Mouse (Mus musculus): ENCODE data around the gene Wnt8b. TPM values are rescaled to one million over a fixed set of nuclear protein-coding genes. Genes with fewer than 3 reads are reported as not detected.

The Wnt8b gene
- polyA plus RNA-seq (2014; fragmentation: Nextera tagmentation; extraction: Ambion mirVana) = 7.9 and 13.9 TPM in 2 replicates

DNA sequence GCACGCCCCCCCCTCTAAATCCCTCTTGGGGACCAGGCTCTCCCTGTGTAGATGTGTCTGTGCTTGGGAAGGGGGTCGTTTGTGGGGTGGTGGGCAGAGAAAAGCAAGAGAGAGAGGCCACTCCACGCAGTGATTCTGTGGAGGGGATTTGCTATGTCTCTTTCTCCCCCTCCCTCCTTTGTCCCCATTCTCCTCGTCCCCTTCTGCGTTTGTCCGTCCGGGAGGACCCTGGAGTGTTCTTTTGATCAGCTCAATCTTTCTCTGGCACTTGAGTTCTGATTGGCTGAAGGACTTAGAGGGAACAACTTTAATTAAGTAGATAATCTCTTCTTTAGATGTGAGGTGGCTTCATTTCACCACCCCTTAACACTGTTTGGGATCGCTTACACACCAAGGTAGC lies at the start of gene Wnt8b:
TSS of gene Wnt8b (plus strand) at position 345 of the 400 bp plus-strand sequence.
- DNase-seq (ENCODE audit: low spot score, missing footprints) = peak; percentile 85
- Histone ChIP-seq H3K4me3 (ENCODE audit: low read depth, low read length) (peak within 1 kb of the TSS; percentile 16), H3K4me1 (ENCODE audit: control insufficient read depth, insufficient read depth, low read length) (peaks cover 3% of the 10 kb centered on the region; the same call in 1 of the 2 replicates), H3K36me3 (ENCODE audit: control insufficient read depth, insufficient read depth, low read length) (no peaks in the 10 kb centered on the region), H3K9ac (ENCODE audit: low read length) (peak within 1 kb of the TSS; percentile 27), H3K4me2 (no peak within 1 kb of the TSS), H3K9me3 (ENCODE audit: control insufficient read depth, low read length) (no peaks in the 10 kb centered on the region), H3K27ac (ENCODE audit: low read depth, low read length) (no peak within 1 kb of the TSS), H3K27me3 (ENCODE audit: control insufficient read depth, insufficient read depth, low read length) (peaks cover 74% of the 10 kb centered on the region)
- WGBS = 10% methylated on average over 8 of the region's 8 CpGs
- no peak for ATAC-seq (ENCODE audit: low FRiP score)

DNA sequence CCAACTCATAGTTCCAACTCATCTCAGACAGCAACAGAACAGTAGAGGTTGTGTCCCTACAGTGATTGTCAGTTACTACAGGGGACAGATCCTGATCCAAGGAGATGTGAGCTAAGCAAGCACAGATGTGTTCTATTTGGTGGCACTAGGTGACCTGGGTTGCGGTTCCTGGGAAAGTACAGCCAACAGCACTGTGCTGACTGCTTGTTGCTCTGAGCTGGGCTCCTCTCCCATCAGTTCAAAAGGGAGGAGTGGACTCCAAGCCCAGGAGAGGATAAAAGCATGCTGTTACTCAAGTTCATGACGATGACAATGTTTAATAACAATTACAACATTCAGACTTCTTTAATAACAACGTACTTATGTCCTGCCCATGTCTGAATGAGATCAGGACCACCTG lies 47.5 kb upstream of the Wnt8b start:
- no peaks in the 10 kb centered on the region for H3K36me3 ChIP-seq (ENCODE audit: control insufficient read depth, insufficient read depth, low read length)
- H3K27ac ChIP-seq (ENCODE audit: low read depth, low read length) = no peak overlapping the region
- no peak overlapping the region for H3K4me2 ChIP-seq
- no peak for ATAC-seq (ENCODE audit: low FRiP score)
- H3K9ac ChIP-seq (ENCODE audit: low read length) = no peak overlapping the region
- 91% methylated on average over 3 of the region's 3 CpGs for WGBS
- H3K4me1 ChIP-seq (ENCODE audit: control insufficient read depth, insufficient read depth, low read length) = no peaks in the 10 kb centered on the region
- H3K27me3 ChIP-seq (ENCODE audit: control insufficient read depth, insufficient read depth, low read length) = no peaks in the 10 kb centered on the region
- no peaks in the 10 kb centered on the region for H3K9me3 ChIP-seq (ENCODE audit: control insufficient read depth, low read length)
- DNase-seq (ENCODE audit: low spot score, missing footprints) = no peak
- H3K4me3 ChIP-seq (ENCODE audit: low read depth, low read length) = no peak overlapping the region

DNA sequence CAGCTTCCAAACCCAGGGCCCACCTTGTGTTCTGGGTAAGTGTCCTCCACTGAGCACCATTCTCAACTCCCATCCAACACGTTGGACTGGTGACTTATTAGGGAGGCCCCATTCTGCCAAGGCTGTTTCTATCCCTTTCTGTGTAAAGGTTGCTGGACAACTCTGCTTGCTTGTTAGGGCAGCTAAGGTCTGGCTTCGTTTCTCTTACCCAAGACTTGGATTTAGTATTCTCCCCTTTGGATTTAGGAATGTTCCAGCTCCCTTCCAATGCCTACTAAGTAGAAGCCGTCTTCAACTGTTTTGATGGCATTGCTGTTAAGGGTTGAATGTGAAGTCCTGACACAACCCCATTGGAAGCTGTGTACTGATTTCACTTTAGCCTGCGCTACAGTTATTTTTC lies 45.3 kb upstream of the Wnt8b start:
- Histone ChIP-seq H3K4me2 (no peak overlapping the region), H3K9ac (ENCODE audit: low read length) (no peak overlapping the region), H3K36me3 (ENCODE audit: control insufficient read depth, insufficient read depth, low read length) (no peaks in the 10 kb centered on the region), H3K9me3 (ENCODE audit: control insufficient read depth, low read length) (no peaks in the 10 kb centered on the region), H3K27ac (ENCODE audit: low read depth, low read length) (no peak overlapping the region), H3K27me3 (ENCODE audit: control insufficient read depth, insufficient read depth, low read length) (no peaks in the 10 kb centered on the region), H3K4me3 (ENCODE audit: low read depth, low read length) (no peak overlapping the region), H3K4me1 (ENCODE audit: control insufficient read depth, insufficient read depth, low read length) (no peaks in the 10 kb centered on the region)
- DNase-seq (ENCODE audit: low spot score, missing footprints) = no peak
- no peak for ATAC-seq (ENCODE audit: low FRiP score)
- WGBS = 82% methylated on average over 4 of the region's 4 CpGs

DNA sequence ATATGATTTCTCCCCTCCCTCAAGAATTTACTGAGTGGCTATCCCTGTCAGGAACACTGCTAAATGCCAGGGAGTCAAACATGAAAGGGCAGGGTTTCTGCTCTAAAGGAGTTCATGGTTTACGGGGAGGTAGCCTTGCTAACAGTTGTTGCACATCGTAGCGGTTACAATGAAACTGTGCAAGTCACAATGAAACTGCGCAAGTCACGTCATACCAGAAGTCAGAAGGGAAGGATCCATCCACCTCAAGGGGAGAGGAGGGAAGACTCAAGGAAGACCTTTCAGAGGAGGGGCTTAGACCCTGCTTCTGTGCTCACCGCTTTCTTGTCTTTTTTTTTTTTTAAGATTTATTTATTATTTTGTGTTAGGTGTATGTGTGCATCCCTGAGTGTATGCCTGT lies 38.4 kb upstream of the Wnt8b start:
- no peak overlapping the region for H3K27ac ChIP-seq (ENCODE audit: low read depth, low read length)
- no peak for DNase-seq (ENCODE audit: low spot score, missing footprints)
- H3K4me2 ChIP-seq = no peak overlapping the region
- no peaks in the 10 kb centered on the region for H3K4me1 ChIP-seq (ENCODE audit: control insufficient read depth, insufficient read depth, low read length)
- WGBS = 91% methylated on average over 6 of the region's 6 CpGs
- no peaks in the 10 kb centered on the region for H3K36me3 ChIP-seq (ENCODE audit: control insufficient read depth, insufficient read depth, low read length)
- no peak for ATAC-seq (ENCODE audit: low FRiP score)
- H3K4me3 ChIP-seq (ENCODE audit: low read depth, low read length) = no peak overlapping the region
- no peaks in the 10 kb centered on the region for H3K27me3 ChIP-seq (ENCODE audit: control insufficient read depth, insufficient read depth, low read length)
- H3K9ac ChIP-seq (ENCODE audit: low read length) = no peak overlapping the region
- no peaks in the 10 kb centered on the region for H3K9me3 ChIP-seq (ENCODE audit: control insufficient read depth, low read length)

DNA sequence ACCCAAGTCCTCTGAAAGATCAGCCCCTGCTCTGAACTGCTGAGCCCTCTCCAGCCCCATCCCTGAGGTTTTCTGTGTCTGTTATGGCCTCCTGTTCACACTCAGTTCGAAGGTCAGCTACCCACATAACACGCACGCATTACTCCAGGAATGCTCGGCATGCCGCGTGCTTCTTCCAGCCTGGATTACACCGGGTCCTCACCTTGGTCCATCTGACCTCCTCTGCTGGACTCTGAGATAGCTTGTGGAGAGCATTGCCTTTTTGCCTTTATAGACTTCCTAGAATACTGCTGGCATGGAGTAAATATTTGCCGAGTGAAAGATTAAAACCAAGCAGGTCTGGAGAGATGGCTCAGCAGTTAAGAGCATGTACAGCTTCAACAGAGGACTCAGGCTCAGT lies 37.9 kb upstream of the Wnt8b start:
- H3K36me3 ChIP-seq (ENCODE audit: control insufficient read depth, insufficient read depth, low read length) = no peaks in the 10 kb centered on the region
- 91% methylated on average over 8 of the region's 8 CpGs for WGBS

DNA sequence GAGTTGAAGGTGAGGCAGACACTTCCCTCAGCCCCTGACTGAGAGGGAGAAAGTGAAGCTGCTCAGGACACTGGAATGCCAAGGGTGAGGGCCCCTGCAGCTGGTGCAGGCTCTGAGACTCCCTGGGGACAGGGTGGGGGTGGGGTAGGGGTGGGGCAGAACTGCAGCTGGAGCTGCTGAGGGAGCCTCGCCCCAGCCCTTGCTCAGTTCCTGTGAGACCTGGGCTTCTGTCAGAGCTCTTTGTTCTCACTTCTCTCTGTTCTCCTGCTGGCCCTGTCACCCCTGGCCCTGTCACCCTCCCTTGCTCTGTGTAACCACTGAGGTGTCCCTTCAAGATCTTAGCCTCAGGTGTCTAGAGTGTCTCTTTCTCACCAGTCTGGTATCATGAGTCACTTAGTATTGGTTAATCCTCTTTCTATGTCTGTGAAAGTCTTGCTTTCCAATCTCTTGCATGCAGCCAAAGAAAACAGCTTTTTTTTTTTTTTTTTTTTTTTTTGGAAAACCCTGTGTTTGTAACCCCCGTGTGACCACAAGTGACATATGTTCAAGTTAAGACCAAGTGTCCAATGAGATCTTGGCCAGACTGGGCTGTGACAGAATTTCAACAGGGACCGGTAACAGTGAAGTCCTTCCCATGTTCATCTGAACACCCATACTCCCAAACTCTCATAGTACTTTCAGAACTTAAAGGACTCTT lies 35.8 kb upstream of the Wnt8b start:
- no peaks in the 10 kb centered on the region for H3K36me3 ChIP-seq (ENCODE audit: control insufficient read depth, insufficient read depth, low read length)
- H3K4me1 ChIP-seq (ENCODE audit: control insufficient read depth, insufficient read depth, low read length) = no peaks in the 10 kb centered on the region
- WGBS = 59% methylated on average over 3 of the region's 3 CpGs
- no peak overlapping the region for H3K4me2 ChIP-seq
- DNase-seq (ENCODE audit: low spot score, missing footprints) (no peak), ATAC-seq (ENCODE audit: low FRiP score) (no peak)
- no peak overlapping the region for H3K9ac ChIP-seq (ENCODE audit: low read length)
- no peak overlapping the region for H3K27ac ChIP-seq (ENCODE audit: low read depth, low read length)
- no peak overlapping the region for H3K4me3 ChIP-seq (ENCODE audit: low read depth, low read length)
- H3K27me3 ChIP-seq (ENCODE audit: control insufficient read depth, insufficient read depth, low read length) = no peaks in the 10 kb centered on the region
- no peaks in the 10 kb centered on the region for H3K9me3 ChIP-seq (ENCODE audit: control insufficient read depth, low read length)

More for the DNA sequence above, 37.9 kb upstream of the Wnt8b start:
- H3K4me3 ChIP-seq (ENCODE audit: low read depth, low read length) = no peak overlapping the region
- DNase-seq (ENCODE audit: low spot score, missing footprints) = no peak
- ATAC-seq (ENCODE audit: low FRiP score) = no peak
- H3K27ac ChIP-seq (ENCODE audit: low read depth, low read length) = no peak overlapping the region
- no peak overlapping the region for H3K9ac ChIP-seq (ENCODE audit: low read length)
- no peaks in the 10 kb centered on the region for H3K9me3 ChIP-seq (ENCODE audit: control insufficient read depth, low read length)
- H3K4me1 ChIP-seq (ENCODE audit: control insufficient read depth, insufficient read depth, low read length) = no peaks in the 10 kb centered on the region
- no peaks in the 10 kb centered on the region for H3K27me3 ChIP-seq (ENCODE audit: control insufficient read depth, insufficient read depth, low read length)
- H3K4me2 ChIP-seq = no peak overlapping the region

DNA sequence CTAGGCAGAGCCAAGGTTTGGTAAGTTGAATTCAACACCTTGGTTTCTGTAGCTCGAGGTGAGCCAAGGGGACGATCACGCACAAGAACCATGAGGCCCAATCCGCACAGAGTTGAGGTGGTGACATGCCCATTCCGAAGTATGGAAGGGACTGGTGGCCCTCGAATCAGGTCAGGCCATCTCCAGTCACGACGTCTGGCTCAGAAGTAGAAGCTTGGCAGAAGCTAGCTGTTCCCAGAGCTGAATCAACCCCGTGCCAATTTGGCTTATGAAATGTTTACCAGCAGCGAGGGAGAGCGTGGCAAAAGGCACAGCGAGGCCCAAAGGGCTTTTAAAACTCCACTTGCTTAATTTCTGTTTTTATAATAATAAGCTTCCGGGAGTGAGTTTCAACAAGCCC lies 34.6 kb upstream of the Wnt8b start:
- no peaks in the 10 kb centered on the region for H3K27me3 ChIP-seq (ENCODE audit: control insufficient read depth, insufficient read depth, low read length)
- no peak overlapping the region for H3K9ac ChIP-seq (ENCODE audit: low read length)
- WGBS = 92% methylated on average over 13 of the region's 13 CpGs
- DNase-seq (ENCODE audit: low spot score, missing footprints) = no peak
- H3K9me3 ChIP-seq (ENCODE audit: control insufficient read depth, low read length) = no peaks in the 10 kb centered on the region
- H3K4me2 ChIP-seq = no peak overlapping the region
- no peaks in the 10 kb centered on the region for H3K4me1 ChIP-seq (ENCODE audit: control insufficient read depth, insufficient read depth, low read length)
- H3K4me3 ChIP-seq (ENCODE audit: low read depth, low read length) = no peak overlapping the region
- no peaks in the 10 kb centered on the region for H3K36me3 ChIP-seq (ENCODE audit: control insufficient read depth, insufficient read depth, low read length)
- no peak for ATAC-seq (ENCODE audit: low FRiP score)
- H3K27ac ChIP-seq (ENCODE audit: low read depth, low read length) = no peak overlapping the region

DNA sequence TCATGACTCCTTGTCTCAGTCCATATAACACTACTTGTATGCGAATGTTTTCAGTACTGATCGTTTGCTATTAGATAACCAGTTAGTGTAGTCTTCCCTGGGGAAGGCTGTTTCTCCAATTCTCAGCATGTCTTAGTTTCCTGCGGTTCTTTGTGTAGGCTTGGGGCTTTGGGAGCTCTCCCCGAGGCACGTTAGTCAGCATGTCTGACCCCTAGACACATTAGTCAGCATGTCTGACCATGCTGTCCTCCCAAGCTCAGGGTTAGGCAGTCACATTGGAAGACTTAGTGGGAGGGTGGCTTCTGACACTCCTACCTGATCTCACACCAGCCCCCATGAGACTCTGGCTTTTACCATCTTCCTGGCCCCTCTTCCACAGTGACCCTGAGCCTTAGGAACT lies 32.8 kb upstream of the Wnt8b start:
- H3K4me3 ChIP-seq (ENCODE audit: low read depth, low read length) = no peak overlapping the region
- no peak overlapping the region for H3K9ac ChIP-seq (ENCODE audit: low read length)
- no peak overlapping the region for H3K27ac ChIP-seq (ENCODE audit: low read depth, low read length)
- no peaks in the 10 kb centered on the region for H3K9me3 ChIP-seq (ENCODE audit: control insufficient read depth, low read length)
- no peaks in the 10 kb centered on the region for H3K36me3 ChIP-seq (ENCODE audit: control insufficient read depth, insufficient read depth, low read length)
- H3K4me2 ChIP-seq = no peak overlapping the region
- DNase-seq (ENCODE audit: low spot score, missing footprints) = no peak
- WGBS = 84% methylated on average over 5 of the region's 5 CpGs
- H3K4me1 ChIP-seq (ENCODE audit: control insufficient read depth, insufficient read depth, low read length) = no peaks in the 10 kb centered on the region
- ATAC-seq (ENCODE audit: low FRiP score) = no peak
- H3K27me3 ChIP-seq (ENCODE audit: control insufficient read depth, insufficient read depth, low read length) = no peaks in the 10 kb centered on the region

DNA sequence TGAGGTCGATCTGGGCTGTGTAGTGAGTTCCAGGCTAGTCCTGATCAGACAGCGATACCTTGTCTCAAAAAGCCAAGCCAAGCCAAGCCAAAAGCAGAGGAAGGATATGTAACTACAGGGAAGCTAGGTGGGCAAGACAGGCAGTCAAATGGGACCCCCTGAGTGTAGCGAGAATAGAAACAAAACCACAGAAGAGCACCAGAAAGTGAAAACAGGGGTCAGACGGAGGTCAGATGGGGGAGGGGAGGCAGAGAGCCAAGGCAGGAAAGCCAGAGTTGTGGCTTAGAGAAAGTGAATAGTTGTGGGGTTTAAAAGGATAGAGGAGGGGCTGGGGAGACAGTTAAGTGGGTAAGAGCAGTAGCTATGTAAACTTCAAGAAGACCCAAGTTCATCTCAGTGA lies 31.8 kb upstream of the Wnt8b start:
- H3K27me3 ChIP-seq (ENCODE audit: control insufficient read depth, insufficient read depth, low read length) = no peaks in the 10 kb centered on the region
- no peak overlapping the region for H3K4me3 ChIP-seq (ENCODE audit: low read depth, low read length)
- H3K9ac ChIP-seq (ENCODE audit: low read length) = no peak overlapping the region
- no peak overlapping the region for H3K4me2 ChIP-seq
- ATAC-seq (ENCODE audit: low FRiP score) (no peak), DNase-seq (ENCODE audit: low spot score, missing footprints) (no peak)
- no peak overlapping the region for H3K27ac ChIP-seq (ENCODE audit: low read depth, low read length)
- no peaks in the 10 kb centered on the region for H3K4me1 ChIP-seq (ENCODE audit: control insufficient read depth, insufficient read depth, low read length)
- WGBS = 57% methylated on average over 4 of the region's 4 CpGs
- no peaks in the 10 kb centered on the region for H3K9me3 ChIP-seq (ENCODE audit: control insufficient read depth, low read length)
- H3K36me3 ChIP-seq (ENCODE audit: control insufficient read depth, insufficient read depth, low read length) = no peaks in the 10 kb centered on the region

Data from midbrain, embryonic 11.5 days (tissue).